Mouse (Mus musculus): ENCODE data around the gene Pebp1. TPM values are rescaled to one million over a fixed set of nuclear protein-coding genes. Genes with fewer than 3 reads are reported as not detected.

Gene Pebp1
- polyA plus RNA-seq, 1 experiment, result 697 TPM

DNA sequence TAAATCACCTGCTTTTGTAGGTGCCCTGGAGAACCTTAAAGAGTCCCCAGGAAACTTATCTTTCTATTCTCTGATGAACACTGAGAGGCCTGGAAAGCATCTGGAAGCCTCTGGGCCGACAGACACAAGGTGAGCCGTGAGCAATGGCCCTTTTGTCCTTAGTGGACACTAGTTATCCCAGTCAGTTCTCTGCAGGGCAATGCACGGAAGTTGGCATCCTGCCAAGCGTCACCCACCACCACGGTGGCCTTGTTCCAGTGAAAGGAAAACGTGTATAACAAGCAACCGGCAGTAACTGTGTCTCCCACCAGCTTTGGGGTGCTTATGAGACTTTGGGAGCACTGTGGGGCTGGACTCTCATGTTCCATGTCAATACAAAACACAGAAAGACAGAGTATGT is 2.7 kb downstream of the Pebp1 start:
- no peak overlapping the region for H3ac ChIP-seq (ENCODE audit: control insufficient read depth, insufficient read length, low read depth)
- peaks cover 34% of the 10 kb centered on the region for H3K36me3 ChIP-seq (ENCODE audit: control insufficient read depth, insufficient read depth)
- H3K27me3 ChIP-seq (ENCODE audit: control insufficient read depth, insufficient read depth, insufficient read length), result no peaks in the 10 kb centered on the region
- peaks cover 37% of the 10 kb centered on the region for H3K79me2 ChIP-seq (ENCODE audit: control insufficient read depth, insufficient read depth)
- peaks cover 30% of the 10 kb centered on the region for H3K79me3 ChIP-seq (ENCODE audit: low read depth)
- no peak overlapping the region for H3K4me3 ChIP-seq (ENCODE audit: insufficient read depth, poor library complexity, severe bottlenecking)
- TF ChIP-seq CTCF (IDR thresholded peaks at IDR 0.05; ENCODE audit: control insufficient read depth, insufficient read depth, insufficient read length), result no peak
- TF ChIP-seq MYOD1 (IDR thresholded peaks at IDR 0.05; ENCODE audit: control insufficient read depth, insufficient read length, low read depth), result no peak
- no peak for TF ChIP-seq MYOG (IDR thresholded peaks at IDR 0.05; ENCODE audit: control insufficient read depth, extremely low read depth, insufficient read length)
- TF ChIP-seq CEBPB (IDR thresholded peaks at IDR 0.05; ENCODE audit: low read depth), result no peak
- no peak for TF ChIP-seq MAX (IDR thresholded peaks at IDR 0.05)
- TF ChIP-seq FOSL1 (IDR thresholded peaks at IDR 0.05; ENCODE audit: insufficient read depth, low read length, poor library complexity, severe bottlenecking), result no peak
- no peak for TF ChIP-seq USF1 (IDR thresholded peaks at IDR 0.05; ENCODE audit: low read depth)

DNA sequence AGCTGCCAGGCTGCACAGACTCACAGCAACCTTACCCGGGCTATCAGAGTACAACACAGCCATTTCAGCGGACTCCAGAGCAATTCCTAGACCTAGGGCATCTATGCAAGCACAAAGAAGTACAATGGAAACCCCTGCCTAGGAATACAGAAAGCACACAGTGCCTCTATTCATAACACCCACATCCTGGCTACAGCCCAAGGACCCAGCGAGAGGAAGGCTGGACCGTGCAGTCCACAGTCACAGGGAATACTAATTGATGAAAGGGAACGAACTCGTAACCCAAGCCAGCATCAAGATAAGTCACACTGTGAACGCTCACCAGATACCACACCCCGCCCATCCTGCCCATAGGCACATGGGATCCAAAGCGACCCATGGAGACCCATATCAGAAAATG is 3.4 kb downstream of the Pebp1 start:
- H3K27me3 ChIP-seq (ENCODE audit: control insufficient read depth, insufficient read depth, insufficient read length), result no peaks in the 10 kb centered on the region
- peaks cover 37% of the 10 kb centered on the region for H3K79me2 ChIP-seq (ENCODE audit: control insufficient read depth, insufficient read depth)
- H3K4me3 ChIP-seq (ENCODE audit: insufficient read depth, poor library complexity, severe bottlenecking), result no peak overlapping the region
- TF ChIP-seq MYOG (IDR thresholded peaks at IDR 0.05; ENCODE audit: control insufficient read depth, extremely low read depth, insufficient read length) (no peak), FOSL1 (IDR thresholded peaks at IDR 0.05; ENCODE audit: insufficient read depth, low read length, poor library complexity, severe bottlenecking) (no peak), CTCF (IDR thresholded peaks at IDR 0.05; ENCODE audit: control insufficient read depth, insufficient read depth, insufficient read length) (no peak), CEBPB (IDR thresholded peaks at IDR 0.05; ENCODE audit: low read depth) (no peak), MAX (IDR thresholded peaks at IDR 0.05) (no peak), MYOD1 (IDR thresholded peaks at IDR 0.05; ENCODE audit: control insufficient read depth, insufficient read length, low read depth) (no peak), USF1 (IDR thresholded peaks at IDR 0.05; ENCODE audit: low read depth) (no peak)
- no peak overlapping the region for H3ac ChIP-seq (ENCODE audit: control insufficient read depth, insufficient read length, low read depth)
- H3K36me3 ChIP-seq (ENCODE audit: control insufficient read depth, insufficient read depth), result peaks cover 34% of the 10 kb centered on the region
- H3K79me3 ChIP-seq (ENCODE audit: low read depth), result peaks cover 30% of the 10 kb centered on the region

DNA sequence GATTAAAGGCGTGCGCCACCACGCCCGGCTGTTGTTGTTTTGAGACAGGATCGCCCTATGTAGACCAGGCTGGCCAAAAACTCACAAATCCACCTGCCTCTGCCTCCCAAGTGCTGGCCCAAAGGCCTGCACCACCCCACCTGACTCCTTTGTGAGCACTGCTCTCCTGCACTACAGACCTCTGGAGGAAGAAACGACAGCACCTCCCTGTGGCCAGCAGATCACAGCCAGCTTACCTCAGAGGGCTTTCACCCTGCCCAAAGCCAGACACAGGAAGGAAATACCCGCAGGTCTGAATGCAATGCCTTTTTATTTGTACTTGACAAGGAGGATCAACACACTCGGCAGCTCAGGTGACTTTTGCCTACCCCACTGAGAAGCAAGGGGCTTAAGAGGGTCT is 5.1 kb downstream of the Pebp1 start:
- H3ac ChIP-seq (ENCODE audit: control insufficient read depth, insufficient read length, low read depth), result no peak overlapping the region
- TF ChIP-seq USF1 (IDR thresholded peaks at IDR 0.05; ENCODE audit: low read depth), result no peak
- TF ChIP-seq MAX (IDR thresholded peaks at IDR 0.05), result no peak
- no peak for TF ChIP-seq FOSL1 (IDR thresholded peaks at IDR 0.05; ENCODE audit: insufficient read depth, low read length, poor library complexity, severe bottlenecking)
- no peak for TF ChIP-seq CTCF (IDR thresholded peaks at IDR 0.05; ENCODE audit: control insufficient read depth, insufficient read depth, insufficient read length)
- TF ChIP-seq CEBPB (IDR thresholded peaks at IDR 0.05; ENCODE audit: low read depth), result no peak
- TF ChIP-seq MYOG (IDR thresholded peaks at IDR 0.05; ENCODE audit: control insufficient read depth, extremely low read depth, insufficient read length), result no peak
- no peak for TF ChIP-seq MYOD1 (IDR thresholded peaks at IDR 0.05; ENCODE audit: control insufficient read depth, insufficient read length, low read depth)
- no peak overlapping the region for H3K4me3 ChIP-seq (ENCODE audit: insufficient read depth, poor library complexity, severe bottlenecking)
- peaks cover 30% of the 10 kb centered on the region for H3K79me3 ChIP-seq (ENCODE audit: low read depth)
- H3K79me2 ChIP-seq (ENCODE audit: control insufficient read depth, insufficient read depth), result peaks cover 37% of the 10 kb centered on the region
- H3K27me3 ChIP-seq (ENCODE audit: control insufficient read depth, insufficient read depth, insufficient read length), result no peaks in the 10 kb centered on the region
- peaks cover 34% of the 10 kb centered on the region for H3K36me3 ChIP-seq (ENCODE audit: control insufficient read depth, insufficient read depth)

DNA sequence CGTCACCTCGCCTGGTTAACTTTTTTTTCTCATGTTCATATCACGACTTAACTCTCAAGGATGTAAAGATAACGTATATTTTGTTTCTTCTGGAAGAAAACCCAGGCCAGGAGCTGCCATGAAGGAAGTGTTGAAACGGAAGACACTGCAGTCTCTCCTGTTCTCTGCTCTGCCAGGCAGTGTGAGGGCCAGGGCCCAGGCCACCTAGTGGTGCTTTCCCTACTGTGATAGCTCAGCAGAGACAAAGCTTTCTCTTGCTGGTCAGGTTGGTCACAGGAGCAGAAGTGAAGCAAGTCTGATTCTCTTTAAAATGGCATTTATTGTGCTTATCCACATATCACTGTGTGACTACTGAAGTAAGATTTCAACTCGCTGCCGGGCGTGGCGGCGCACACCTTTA is 5.9 kb downstream of the Pebp1 start:
- H3K79me2 ChIP-seq (ENCODE audit: control insufficient read depth, insufficient read depth), result peaks cover 29% of the 10 kb centered on the region
- peaks cover 34% of the 10 kb centered on the region for H3K36me3 ChIP-seq (ENCODE audit: control insufficient read depth, insufficient read depth)
- no peak overlapping the region for H3ac ChIP-seq (ENCODE audit: control insufficient read depth, insufficient read length, low read depth)
- TF ChIP-seq FOSL1 (IDR thresholded peaks at IDR 0.05; ENCODE audit: insufficient read depth, low read length, poor library complexity, severe bottlenecking) (no peak), USF1 (IDR thresholded peaks at IDR 0.05; ENCODE audit: low read depth) (no peak), CEBPB (IDR thresholded peaks at IDR 0.05; ENCODE audit: low read depth) (no peak), CTCF (IDR thresholded peaks at IDR 0.05; ENCODE audit: control insufficient read depth, insufficient read depth, insufficient read length) (no peak), MAX (IDR thresholded peaks at IDR 0.05) (no peak)
- H3K27me3 ChIP-seq (ENCODE audit: control insufficient read depth, insufficient read depth, insufficient read length), result no peaks in the 10 kb centered on the region
- H3K79me3 ChIP-seq (ENCODE audit: low read depth), result peaks cover 24% of the 10 kb centered on the region
- no peak overlapping the region for H3K4me3 ChIP-seq (ENCODE audit: insufficient read depth, poor library complexity, severe bottlenecking)

DNA sequence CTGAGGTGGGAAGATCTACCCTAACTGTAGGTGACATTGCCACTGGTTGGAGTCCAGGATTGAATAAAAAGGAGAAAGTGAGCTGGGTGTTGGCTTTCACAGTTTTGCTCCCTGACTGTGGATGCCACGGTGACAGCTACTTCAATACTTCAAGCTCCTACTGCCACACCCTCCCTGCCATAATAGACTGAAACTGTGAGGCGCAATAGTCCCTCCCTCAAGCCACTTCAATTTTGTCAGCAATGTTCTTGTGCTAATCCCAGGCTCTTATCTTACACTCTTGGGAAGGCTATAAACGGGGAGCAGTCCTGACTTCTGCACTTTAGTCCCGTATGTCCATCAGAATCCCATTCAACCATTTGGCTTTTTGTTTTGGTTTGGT is 7.8 kb downstream of the Pebp1 start:
- H3K4me3 ChIP-seq (ENCODE audit: insufficient read depth, poor library complexity, severe bottlenecking), result no peak overlapping the region
- no peak overlapping the region for H3ac ChIP-seq (ENCODE audit: control insufficient read depth, insufficient read length, low read depth)
- TF ChIP-seq MYOG (IDR thresholded peaks at IDR 0.05; ENCODE audit: control insufficient read depth, extremely low read depth, insufficient read length) (no peak), CEBPB (IDR thresholded peaks at IDR 0.05; ENCODE audit: low read depth) (no peak), FOSL1 (IDR thresholded peaks at IDR 0.05; ENCODE audit: insufficient read depth, low read length, poor library complexity, severe bottlenecking) (no peak), CTCF (IDR thresholded peaks at IDR 0.05; ENCODE audit: control insufficient read depth, insufficient read depth, insufficient read length) (no peak), USF1 (IDR thresholded peaks at IDR 0.05; ENCODE audit: low read depth) (no peak), MYOD1 (IDR thresholded peaks at IDR 0.05; ENCODE audit: control insufficient read depth, insufficient read length, low read depth) (no peak), MAX (IDR thresholded peaks at IDR 0.05) (no peak)
- H3K27me3 ChIP-seq (ENCODE audit: control insufficient read depth, insufficient read depth, insufficient read length), result no peaks in the 10 kb centered on the region
- peaks cover 26% of the 10 kb centered on the region for H3K36me3 ChIP-seq (ENCODE audit: control insufficient read depth, insufficient read depth)
- peaks cover 10% of the 10 kb centered on the region for H3K79me2 ChIP-seq (ENCODE audit: control insufficient read depth, insufficient read depth)
- peaks cover 6% of the 10 kb centered on the region for H3K79me3 ChIP-seq (ENCODE audit: low read depth)
